Mouse (Mus musculus): ENCODE data around the gene Fam166b. TPM values are rescaled to one million over a fixed set of nuclear protein-coding genes. Genes with fewer than 3 reads are reported as not detected.

Gene Fam166b
- polyA plus RNA-seq (2012; rRNA removed), result not detected in 2 replicates
- polyA plus RNA-seq (2014; fragmentation: Nextera tagmentation; extraction: Ambion mirVana), result not detected in 2 replicates

DNA sequence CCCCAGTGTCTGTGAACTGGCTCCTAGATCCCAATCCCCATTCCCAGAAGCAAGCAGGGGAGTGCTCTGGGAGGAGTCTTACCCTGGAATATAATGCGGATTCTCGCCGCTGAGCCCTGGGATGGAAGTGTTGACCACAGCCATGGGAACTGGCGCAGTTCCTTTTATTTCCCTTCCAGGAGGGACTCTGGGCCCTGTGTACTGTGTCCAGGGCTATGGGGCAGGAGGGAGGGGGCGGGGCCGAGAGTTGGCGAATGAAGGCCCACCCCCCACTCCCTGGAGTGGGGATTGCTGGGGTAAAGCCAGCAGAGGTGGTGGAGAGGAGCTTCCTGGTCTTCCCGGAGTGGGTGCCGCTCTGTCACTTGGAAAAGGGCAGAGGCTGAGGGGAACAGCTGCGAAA is at the start of gene Fam166b:
TSS of gene Fam166b (minus strand) at position 189 of the 400 bp plus-strand sequence.
- H3K9ac ChIP-seq (replicated peaks), result no peak within 1 kb of the TSS
- no peaks in the 10 kb centered on the region for H3K36me3 ChIP-seq (replicated peaks; ENCODE audit: control insufficient read depth, insufficient read depth, low read depth)
- ATAC-seq (ENCODE audit: insufficient read depth), result no peak
- H3K4me3 ChIP-seq (ENCODE audit: insufficient read depth in 1 of 2, low read depth in 2 of 2, low read length in 2 of 2), result no peak within 1 kb of the TSS
- no peak for DNase-seq (ENCODE audit: low read depth in 3 of 3, low spot score in 3 of 3)
- 15% methylated on average over 10 of the region's 10 CpGs for WGBS (ENCODE audit: insufficient replicate concordance)
- no peaks in the 10 kb centered on the region for H3K9me3 ChIP-seq (ENCODE audit: control insufficient read depth, low read length)
- H3K4me2 ChIP-seq (ENCODE audit: low read depth), result no peak within 1 kb of the TSS
- H3K27me3 ChIP-seq (ENCODE audit: control insufficient read depth, insufficient read depth, low read length), result peaks cover 40% of the 10 kb centered on the region
- TF ChIP-seq CTCF (IDR thresholded peaks at IDR 0.05; ENCODE audit: low read depth) (no peak), EP300 (IDR thresholded peaks at IDR 0.05; ENCODE audit: low read depth) (no peak)
- no peak within 1 kb of the TSS for H3K27ac ChIP-seq
- H3K4me1 ChIP-seq (replicated peaks; ENCODE audit: control insufficient read depth in 2 of 2, insufficient read depth in 2 of 2, low read length in 1 of 2), result no peaks in the 10 kb centered on the region

GRCm38 (mm10) chr4:43478534-43478858 is 49.6 kb upstream of the Fam166b start:
- ATAC-seq (ENCODE audit: insufficient read depth), result no peak; the same call in 1 of the 2 replicates
- peak overlapping the region; percentile 66 for H3K4me2 ChIP-seq (ENCODE audit: low read depth)

GRCm38 (mm10) chr4:43477857-43478533 is 49.1 kb upstream of the Fam166b start:
- H3K4me1 ChIP-seq (replicated peaks; ENCODE audit: control insufficient read depth in 2 of 2, insufficient read depth in 2 of 2, low read length in 1 of 2), result peaks cover 0 to 13% of the 10 kb centered on the region in 2 experiments; a peak in 2 of 4 replicates
- DNase-seq (ENCODE audit: low read depth in 3 of 3, low spot score in 3 of 3) (peak; percentile 77 to 83 (median 78)), ATAC-seq (ENCODE audit: insufficient read depth) (peak; percentile 89)
- TF ChIP-seq CTCF (IDR thresholded peaks at IDR 0.05; ENCODE audit: low read depth) (peak; percentile 80), EP300 (IDR thresholded peaks at IDR 0.05; ENCODE audit: low read depth) (no peak)
- peak overlapping the region; percentile 55 to 81 for H3K4me3 ChIP-seq (ENCODE audit: insufficient read depth in 1 of 2, low read depth in 2 of 2, low read length in 2 of 2)
- H3K4me2 ChIP-seq (ENCODE audit: low read depth), result peak overlapping the region; percentile 66
- WGBS (ENCODE audit: insufficient replicate concordance), result 12% methylated on average over 11 of the region's 11 CpGs
- peak overlapping the region; percentile 64 for H3K9ac ChIP-seq (replicated peaks)
- H3K36me3 ChIP-seq (replicated peaks; ENCODE audit: control insufficient read depth, insufficient read depth, low read depth), result no peaks in the 10 kb centered on the region
- no peaks in the 10 kb centered on the region for H3K27me3 ChIP-seq (ENCODE audit: control insufficient read depth, insufficient read depth, low read length)
- no peak overlapping the region for H3K27ac ChIP-seq
- H3K9me3 ChIP-seq (ENCODE audit: control insufficient read depth, low read length), result no peaks in the 10 kb centered on the region

More at GRCm38 (mm10) chr4:43478534-43478858, 49.6 kb upstream of the Fam166b start:
- no peaks in the 10 kb centered on the region for H3K9me3 ChIP-seq (ENCODE audit: control insufficient read depth, low read length)
- WGBS (ENCODE audit: insufficient replicate concordance), result 23% methylated on average over 8 of the region's 8 CpGs
- peak overlapping the region; percentile 55 to 81 for H3K4me3 ChIP-seq (ENCODE audit: insufficient read depth in 1 of 2, low read depth in 2 of 2, low read length in 2 of 2)
- H3K4me1 ChIP-seq (replicated peaks; ENCODE audit: control insufficient read depth in 2 of 2, insufficient read depth in 2 of 2, low read length in 1 of 2), result peaks cover 0 to 13% of the 10 kb centered on the region in 2 experiments; a peak in 2 of 4 replicates
- no peak overlapping the region for H3K27ac ChIP-seq
- H3K36me3 ChIP-seq (replicated peaks; ENCODE audit: control insufficient read depth, insufficient read depth, low read depth), result no peaks in the 10 kb centered on the region
- peak overlapping the region; percentile 64 for H3K9ac ChIP-seq (replicated peaks)
- H3K27me3 ChIP-seq (ENCODE audit: control insufficient read depth, insufficient read depth, low read length), result no peaks in the 10 kb centered on the region
- no peak for DNase-seq (ENCODE audit: low read depth in 3 of 3, low spot score in 3 of 3)
- TF ChIP-seq EP300 (IDR thresholded peaks at IDR 0.05; ENCODE audit: low read depth) (no peak), CTCF (IDR thresholded peaks at IDR 0.05; ENCODE audit: low read depth) (no peak)

DNA sequence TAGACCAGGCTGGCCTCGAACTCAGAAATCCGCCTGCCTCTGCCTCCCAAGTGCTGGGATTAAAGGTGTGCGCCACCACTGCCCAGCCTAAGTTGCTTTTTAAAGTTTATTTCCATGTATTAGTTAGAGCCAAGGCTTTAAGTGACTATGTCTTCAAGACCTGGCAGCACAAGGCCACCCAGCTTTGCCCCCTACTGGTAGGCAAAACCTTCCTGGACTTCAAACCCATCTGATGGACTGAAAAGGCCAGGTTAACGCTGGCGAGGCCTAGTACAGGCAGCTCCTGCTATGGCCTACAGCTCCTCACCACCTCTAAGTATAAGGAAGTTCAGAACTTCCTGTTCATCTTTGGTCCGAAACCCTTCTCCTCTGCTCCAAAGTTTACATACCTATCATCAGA is 47.7 kb upstream of the Fam166b start:
- Histone ChIP-seq H3K27me3 (ENCODE audit: control insufficient read depth, insufficient read depth, low read length) (no peaks in the 10 kb centered on the region), H3K4me3 (ENCODE audit: insufficient read depth in 1 of 2, low read depth in 2 of 2, low read length in 2 of 2) (no peak overlapping the region), H3K4me1 (replicated peaks; ENCODE audit: control insufficient read depth in 2 of 2, insufficient read depth in 2 of 2, low read length in 1 of 2) (peaks cover 0 to 13% of the 10 kb centered on the region in 2 experiments; a peak in 2 of 4 replicates), H3K9ac (replicated peaks) (no peak overlapping the region), H3K27ac (no peak overlapping the region), H3K36me3 (replicated peaks; ENCODE audit: control insufficient read depth, insufficient read depth, low read depth) (no peaks in the 10 kb centered on the region), H3K4me2 (ENCODE audit: low read depth) (no peak overlapping the region), H3K9me3 (ENCODE audit: control insufficient read depth, low read length) (no peaks in the 10 kb centered on the region)
- DNase-seq (ENCODE audit: low read depth in 3 of 3, low spot score in 3 of 3) (no peak), ATAC-seq (ENCODE audit: insufficient read depth) (no peak)
- whole genome bisulfite sequencing (ENCODE audit: insufficient replicate concordance), result 62% methylated on average over 6 of the region's 6 CpGs
- TF ChIP-seq EP300 (IDR thresholded peaks at IDR 0.05; ENCODE audit: low read depth) (no peak), CTCF (IDR thresholded peaks at IDR 0.05; ENCODE audit: low read depth) (peak; percentile 36; the same call in 1 of the 2 replicates)

- H3K27ac ChIP-seq, result no peak overlapping the region
- H3K27me3 ChIP-seq (ENCODE audit: control insufficient read depth, insufficient read depth, low read length), result no peaks in the 10 kb centered on the region
- no peaks in the 10 kb centered on the region for H3K9me3 ChIP-seq (ENCODE audit: control insufficient read depth, low read length)
- H3K9ac ChIP-seq (replicated peaks), result no peak overlapping the region
- TF ChIP-seq EP300 (IDR thresholded peaks at IDR 0.05; ENCODE audit: low read depth) (no peak), CTCF (IDR thresholded peaks at IDR 0.05; ENCODE audit: low read depth) (no peak)
- DNase-seq (ENCODE audit: low read depth in 3 of 3, low spot score in 3 of 3) (no peak), ATAC-seq (ENCODE audit: insufficient read depth) (no peak)
- no peaks in the 10 kb centered on the region for H3K36me3 ChIP-seq (replicated peaks; ENCODE audit: control insufficient read depth, insufficient read depth, low read depth)
- peaks cover 0 to 6% of the 10 kb centered on the region in 2 experiments; a peak in 2 of 4 replicates for H3K4me1 ChIP-seq (replicated peaks; ENCODE audit: control insufficient read depth in 2 of 2, insufficient read depth in 2 of 2, low read length in 1 of 2)
- H3K4me3 ChIP-seq (ENCODE audit: insufficient read depth in 1 of 2, low read depth in 2 of 2, low read length in 2 of 2), result no peak overlapping the region
- H3K4me2 ChIP-seq (ENCODE audit: low read depth), result no peak overlapping the region
- WGBS (ENCODE audit: insufficient replicate concordance), result 43% methylated on average over 1 of the region's 1 CpGs
Observed at GRCm38 (mm10) chr4:43473636-43474035, 44.7 kb upstream of the Fam166b start.
